Mouse (Mus musculus): ENCODE data around the gene Gm44503. TPM values are rescaled to one million over a fixed set of nuclear protein-coding genes. Genes with fewer than 3 reads are reported as not detected.

The Gm44503 gene
- polyA plus RNA-seq, 1 experiment from 2014 or later: not detected

Small RNAs within 50 kb of the gene (microRNA-seq; reads per million reads assigned to microRNA genes)
- gene Gm27353: not detected

Other genes with a start within 250 kb of the Gm44503 start
- gene Prtg, start 152.0 kb upstream of the Gm44503 start, polyA plus RNA-seq (2015; fragmentation: Nextera tagmentation; extraction: Ambion mirVana): 0.31 and 0.46 TPM in 2 replicates
- gene Pygo1, start 33.2 kb upstream of the Gm44503 start, polyA plus RNA-seq (2015; fragmentation: Nextera tagmentation; extraction: Ambion mirVana): 3.4 and 3.5 TPM in 2 replicates
- 0.98 and 0.99 TPM in 2 replicates for gene Dyx1c1, start 67 bp upstream of the Gm44503 start, polyA plus RNA-seq (2015; fragmentation: Nextera tagmentation; extraction: Ambion mirVana)
- 13.5 and 14.1 TPM in 2 replicates for gene Ccpg1os, start 26.5 kb downstream of the Gm44503 start, polyA plus RNA-seq (2015; fragmentation: Nextera tagmentation; extraction: Ambion mirVana)
- gene Ccpg1, start 26.6 kb downstream of the Gm44503 start, polyA plus RNA-seq (2015; fragmentation: Nextera tagmentation; extraction: Ambion mirVana): 34.5 and 37.8 TPM in 2 replicates
- gene Pigb, start 81.5 kb downstream of the Gm44503 start, polyA plus RNA-seq (2015; fragmentation: Nextera tagmentation; extraction: Ambion mirVana): 14.1 and 15.8 TPM in 2 replicates
- 15.8 and 16.8 TPM in 2 replicates for gene Rab27a, start 86.0 kb downstream of the Gm44503 start, polyA plus RNA-seq (2015; fragmentation: Nextera tagmentation; extraction: Ambion mirVana)
- 0.13 and 0.44 TPM in 2 replicates for gene Khdc3, start 143.0 kb downstream of the Gm44503 start, polyA plus RNA-seq (2015; fragmentation: Nextera tagmentation; extraction: Ambion mirVana)
- gene Gm20509, start 143.6 kb downstream of the Gm44503 start, polyA plus RNA-seq (2015; fragmentation: Nextera tagmentation; extraction: Ambion mirVana): not detected in 2 replicates
- gene Rsl24d1, start 154.6 kb downstream of the Gm44503 start, polyA plus RNA-seq (2015; fragmentation: Nextera tagmentation; extraction: Ambion mirVana): 94.1 and 94.7 TPM in 2 replicates